Mouse (Mus musculus): ENCODE data around the gene Dpf2. TPM values are rescaled to one million over a fixed set of nuclear protein-coding genes. Genes with fewer than 3 reads are reported as not detected.

Dpf2 gene
- polyA plus RNA-seq, 1 experiment from 2014 or later = 231 TPM

- H3K36me3 ChIP-seq (replicated peaks) = peaks cover 57% of the 10 kb centered on the region
- H3K27ac ChIP-seq (replicated peaks) = peak overlapping the region; percentile 89
- peak overlapping the region; percentile 45 for H3K4me3 ChIP-seq
- no peaks in the 10 kb centered on the region for H3K9me3 ChIP-seq
- H3K27me3 ChIP-seq (replicated peaks; ENCODE audit: low read depth, poor library complexity, severe bottlenecking) = no peaks in the 10 kb centered on the region
- peaks cover 61% of the 10 kb centered on the region for H3K4me1 ChIP-seq
- 42% methylated on average over 6 of the region's 6 CpGs for WGBS
- DNase-seq (ENCODE audit: low spot score) = no peak
Observed at GRCm38 (mm10) chr19:5871683-5872082, 41.1 kb downstream of the Dpf2 start.

DNA sequence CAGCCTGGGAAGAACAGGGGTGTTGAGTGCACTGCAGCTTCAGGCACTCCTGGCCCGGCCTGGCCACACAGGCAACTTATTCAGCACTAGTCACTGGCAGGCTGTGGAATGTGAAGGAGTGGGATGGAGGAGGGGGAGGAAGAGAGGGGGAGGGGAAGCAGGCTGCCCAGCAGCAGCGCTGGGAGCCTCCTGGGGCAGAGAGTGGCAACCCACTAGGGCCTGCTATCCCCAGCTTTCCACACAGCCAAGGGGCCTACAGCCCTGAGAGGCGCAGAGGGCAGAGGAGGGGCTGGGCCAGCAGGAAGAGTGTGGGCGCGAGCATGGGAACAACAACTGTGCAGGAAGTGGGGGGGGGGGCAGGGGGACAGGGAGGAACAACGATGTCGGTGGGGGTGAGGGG is 41.5 kb downstream of the Dpf2 start:
- peak overlapping the region; percentile 89 for H3K27ac ChIP-seq (replicated peaks)
- no peaks in the 10 kb centered on the region for H3K9me3 ChIP-seq
- peak; percentile 84 for DNase-seq (ENCODE audit: low spot score)
- WGBS = 4% methylated on average over 7 of the region's 7 CpGs
- peaks cover 61% of the 10 kb centered on the region for H3K4me1 ChIP-seq
- no peaks in the 10 kb centered on the region for H3K27me3 ChIP-seq (replicated peaks; ENCODE audit: low read depth, poor library complexity, severe bottlenecking)
- H3K4me3 ChIP-seq = peak overlapping the region; percentile 45
- H3K36me3 ChIP-seq (replicated peaks) = peaks cover 61% of the 10 kb centered on the region

- H3K36me3 ChIP-seq (replicated peaks) = peaks cover 91% of the 10 kb centered on the region
- 0 out of 2 replicates have a peak overlapping the region, but pooled peaks have one; percentile 11 for H3K27ac ChIP-seq (replicated peaks)
- H3K4me1 ChIP-seq = peaks cover 39% of the 10 kb centered on the region
- H3K9me3 ChIP-seq = no peaks in the 10 kb centered on the region
- no peaks in the 10 kb centered on the region for H3K27me3 ChIP-seq (replicated peaks; ENCODE audit: low read depth, poor library complexity, severe bottlenecking)
- H3K4me3 ChIP-seq = no peak overlapping the region
- 88% methylated on average over 6 of the region's 6 CpGs for WGBS
- no peak for DNase-seq (ENCODE audit: low spot score)
Observed at GRCm38 (mm10) chr19:5868096-5868495, 44.7 kb downstream of the Dpf2 start.

- no peak overlapping the region for H3K4me3 ChIP-seq
- 96% methylated on average over 20 of the region's 20 CpGs for WGBS
- no peak for DNase-seq (ENCODE audit: low spot score)
- H3K36me3 ChIP-seq (replicated peaks) = peaks cover 100% of the 10 kb centered on the region
- H3K27ac ChIP-seq (replicated peaks) = no peak overlapping the region
- H3K9me3 ChIP-seq = peaks cover 12% of the 10 kb centered on the region
- H3K4me1 ChIP-seq = peaks cover 8% of the 10 kb centered on the region; the same call in 1 of the 2 replicates
- H3K27me3 ChIP-seq (replicated peaks; ENCODE audit: low read depth, poor library complexity, severe bottlenecking) = no peaks in the 10 kb centered on the region
Observed at GRCm38 (mm10) chr19:5864710-5865398, 48.0 kb downstream of the Dpf2 start.

GRCm38 (mm10) chr19:5863776-5864175 is 49.0 kb downstream of the Dpf2 start:
- H3K9me3 ChIP-seq = peaks cover 12% of the 10 kb centered on the region
- H3K27ac ChIP-seq (replicated peaks) = no peak overlapping the region
- H3K36me3 ChIP-seq (replicated peaks) = peaks cover 100% of the 10 kb centered on the region
- DNase-seq (ENCODE audit: low spot score) = no peak
- H3K4me1 ChIP-seq = 0 out of 2 replicates have a peak, but pooled peaks cover 7% of the 10 kb centered on the region
- no peak overlapping the region for H3K4me3 ChIP-seq
- 91% methylated on average over 5 of the region's 5 CpGs for WGBS
- no peaks in the 10 kb centered on the region for H3K27me3 ChIP-seq (replicated peaks; ENCODE audit: low read depth, poor library complexity, severe bottlenecking)

- no peak overlapping the region for H3K4me3 ChIP-seq
- H3K27ac ChIP-seq (replicated peaks) = no peak overlapping the region
- H3K36me3 ChIP-seq (replicated peaks) = peaks cover 100% of the 10 kb centered on the region
- peaks cover 12% of the 10 kb centered on the region for H3K9me3 ChIP-seq
- no peak for DNase-seq (ENCODE audit: low spot score)
- WGBS = 96% methylated on average over 14 of the region's 14 CpGs
- 0 out of 2 replicates have a peak, but pooled peaks cover 3% of the 10 kb centered on the region for H3K4me1 ChIP-seq
- no peaks in the 10 kb centered on the region for H3K27me3 ChIP-seq (replicated peaks; ENCODE audit: low read depth, poor library complexity, severe bottlenecking)
Observed at GRCm38 (mm10) chr19:5862335-5863085, 50.3 kb downstream of the Dpf2 start.

DNA sequence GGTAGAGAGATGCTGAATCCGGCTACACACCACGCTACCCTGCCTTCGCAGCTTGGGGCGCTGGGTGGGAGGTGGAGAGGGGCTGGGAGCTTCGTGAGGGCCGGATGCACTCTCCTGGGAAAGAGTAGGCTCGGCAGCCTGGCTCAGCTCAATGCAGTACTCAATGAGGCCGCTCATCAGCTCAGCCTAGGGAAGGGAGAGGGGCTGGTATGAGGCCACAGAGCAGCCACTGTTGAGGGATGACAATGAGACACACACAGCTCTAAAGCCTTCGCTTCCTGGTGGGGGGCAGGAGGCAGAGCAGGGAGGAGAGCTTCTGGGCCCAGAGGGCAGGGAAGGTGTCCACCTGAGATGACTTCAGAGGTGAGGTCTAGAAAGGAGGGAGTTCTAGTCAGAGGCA is 56.2 kb downstream of the Dpf2 start:
- Histone ChIP-seq H3K4me3 (peak overlapping the region; percentile 5; the same call in 1 of the 2 replicates), H3K4me1 (0 out of 2 replicates have a peak, but pooled peaks cover under 1% of the 10 kb centered on the region), H3K9me3 (peaks cover 4% of the 10 kb centered on the region; the same call in 1 of the 2 replicates), H3K36me3 (replicated peaks) (peaks cover 96% of the 10 kb centered on the region), H3K27ac (replicated peaks) (no peak overlapping the region), H3K27me3 (replicated peaks; ENCODE audit: low read depth, poor library complexity, severe bottlenecking) (no peaks in the 10 kb centered on the region)
- DNase-seq (ENCODE audit: low spot score) = no peak
- 65% methylated on average over 9 of the region's 9 CpGs for WGBS

- peaks cover 37% of the 10 kb centered on the region for H3K4me1 ChIP-seq
- DNase-seq (ENCODE audit: low spot score) = no peak
- no peak overlapping the region for H3K27ac ChIP-seq (replicated peaks)
- no peaks in the 10 kb centered on the region for H3K9me3 ChIP-seq
- WGBS = 90% methylated on average over 12 of the region's 12 CpGs
- H3K4me3 ChIP-seq = 0 out of 2 replicates have a peak overlapping the region, but pooled peaks have one; percentile 6
- H3K36me3 ChIP-seq (replicated peaks) = peaks cover 56% of the 10 kb centered on the region
- no peaks in the 10 kb centered on the region for H3K27me3 ChIP-seq (replicated peaks; ENCODE audit: low read depth, poor library complexity, severe bottlenecking)
Observed at GRCm38 (mm10) chr19:5852035-5852722, 60.6 kb downstream of the Dpf2 start.

- Histone ChIP-seq H3K27me3 (replicated peaks; ENCODE audit: low read depth, poor library complexity, severe bottlenecking) (no peaks in the 10 kb centered on the region), H3K9me3 (no peaks in the 10 kb centered on the region), H3K27ac (replicated peaks) (peak overlapping the region; percentile 44; the same call in 1 of the 2 replicates), H3K4me3 (no peak overlapping the region), H3K36me3 (replicated peaks) (peaks cover 50% of the 10 kb centered on the region), H3K4me1 (peaks cover 44% of the 10 kb centered on the region)
- 74% methylated on average over 5 of the region's 5 CpGs for WGBS
- no peak for DNase-seq (ENCODE audit: low spot score)
Observed at GRCm38 (mm10) chr19:5851481-5851971, 61.3 kb downstream of the Dpf2 start.

GRCm38 (mm10) chr19:5850860-5851259 is 62.0 kb downstream of the Dpf2 start:
- peaks cover 51% of the 10 kb centered on the region for H3K4me1 ChIP-seq
- no peak overlapping the region for H3K27ac ChIP-seq (replicated peaks)
- DNase-seq (ENCODE audit: low spot score) = no peak
- H3K4me3 ChIP-seq = no peak overlapping the region
- peaks cover 43% of the 10 kb centered on the region for H3K36me3 ChIP-seq (replicated peaks)
- H3K9me3 ChIP-seq = no peaks in the 10 kb centered on the region
- 81% methylated on average over 3 of the region's 3 CpGs for WGBS
- no peaks in the 10 kb centered on the region for H3K27me3 ChIP-seq (replicated peaks; ENCODE audit: low read depth, poor library complexity, severe bottlenecking)

DNA sequence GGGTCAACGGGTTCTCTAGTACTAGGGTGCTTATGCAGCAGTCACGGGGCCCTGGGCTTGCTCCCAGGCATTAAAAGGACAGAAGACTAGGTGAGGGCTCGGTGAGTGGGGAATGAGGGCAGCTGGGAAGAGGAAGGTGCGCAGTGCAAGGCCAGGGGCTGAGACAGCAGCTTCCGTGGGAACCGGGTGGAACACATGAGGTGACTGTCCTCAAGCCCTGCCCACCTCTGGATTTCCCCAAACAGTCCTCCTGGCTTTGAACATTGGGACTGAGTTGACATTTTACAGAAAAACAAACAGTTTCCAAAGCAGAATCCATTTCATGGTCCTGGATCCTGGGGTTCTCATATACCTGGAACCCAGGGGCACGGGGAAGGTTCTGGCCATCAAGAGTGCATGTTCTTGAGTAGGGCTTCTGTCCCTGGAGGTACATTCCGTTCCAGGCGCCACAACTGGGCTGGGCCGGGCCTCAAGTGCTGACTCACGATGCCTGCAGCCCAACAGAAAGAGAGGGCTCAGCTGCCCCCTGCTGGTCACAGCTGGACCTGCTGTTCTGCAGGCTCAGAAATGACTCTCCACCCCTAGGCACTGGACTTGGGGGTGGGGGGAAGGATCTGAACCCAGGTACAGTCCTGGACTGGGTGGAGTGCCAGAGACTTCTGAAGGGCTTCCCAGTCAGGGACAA is 62.8 kb downstream of the Dpf2 start:
- Histone ChIP-seq H3K27me3 (replicated peaks; ENCODE audit: low read depth, poor library complexity, severe bottlenecking) (no peaks in the 10 kb centered on the region), H3K27ac (replicated peaks) (peak overlapping the region; percentile 93), H3K36me3 (replicated peaks) (peaks cover 34% of the 10 kb centered on the region), H3K4me1 (peaks cover 59% of the 10 kb centered on the region), H3K4me3 (peak overlapping the region; percentile 32; the same call in 1 of the 2 replicates), H3K9me3 (no peaks in the 10 kb centered on the region)
- DNase-seq (ENCODE audit: low spot score) = peak; percentile 92
- WGBS = 32% methylated on average over 11 of the region's 11 CpGs

Data from embryonic facial prominence, embryonic 10.5 days (tissue).